Mouse (Mus musculus): ENCODE measurements at regions not wholly inside any gene's neighbourhood (a gene's known extent, or its start where the extent isn't known, plus 50 kb on each side); places are given as distances from the start of the nearest gene placed in this dataset.

DNA sequence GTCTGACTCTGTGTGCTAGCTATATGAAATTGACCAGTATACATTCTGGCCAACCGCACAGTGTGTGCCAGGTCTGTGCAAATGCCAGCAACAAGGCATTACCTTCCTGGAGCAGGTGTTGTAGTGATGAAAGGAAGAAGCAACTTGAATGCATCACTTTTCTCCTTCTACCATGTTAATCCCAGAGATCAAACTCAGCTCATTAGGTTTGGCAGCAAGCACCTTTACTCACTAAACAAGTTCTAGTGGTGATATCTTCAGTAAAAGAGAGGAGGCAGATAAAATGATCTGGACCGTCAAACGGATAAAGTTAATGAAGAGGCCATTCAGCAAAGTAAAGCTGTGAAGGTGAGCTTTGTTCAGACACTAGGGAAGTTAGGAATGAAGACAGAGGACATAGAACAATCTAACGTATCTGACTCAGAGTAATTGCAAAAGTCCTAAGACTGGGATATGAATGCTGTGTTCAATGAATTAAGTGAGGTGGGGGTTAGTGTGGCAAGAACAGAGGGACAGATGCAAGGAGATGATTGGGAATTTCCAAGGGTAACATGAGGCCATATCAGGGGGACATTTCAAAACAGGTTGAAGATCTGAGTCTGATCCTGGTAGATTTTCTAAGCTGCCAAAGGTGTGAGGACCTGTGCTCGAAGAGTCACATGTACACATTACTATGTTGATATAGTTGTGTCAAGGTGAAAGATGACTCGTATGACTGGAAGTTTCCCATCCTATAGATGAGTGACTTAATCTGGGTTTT is 1478.4 kb upstream of the Slc10a2 start:
- DNase-seq (ENCODE audit: low spot score in 2 of 2): no peak

GRCm38 (mm10) chr8:6582732-6583131 is 1477.6 kb upstream of the Slc10a2 start:
- DNase-seq (ENCODE audit: low spot score in 2 of 2): no peak

DNA sequence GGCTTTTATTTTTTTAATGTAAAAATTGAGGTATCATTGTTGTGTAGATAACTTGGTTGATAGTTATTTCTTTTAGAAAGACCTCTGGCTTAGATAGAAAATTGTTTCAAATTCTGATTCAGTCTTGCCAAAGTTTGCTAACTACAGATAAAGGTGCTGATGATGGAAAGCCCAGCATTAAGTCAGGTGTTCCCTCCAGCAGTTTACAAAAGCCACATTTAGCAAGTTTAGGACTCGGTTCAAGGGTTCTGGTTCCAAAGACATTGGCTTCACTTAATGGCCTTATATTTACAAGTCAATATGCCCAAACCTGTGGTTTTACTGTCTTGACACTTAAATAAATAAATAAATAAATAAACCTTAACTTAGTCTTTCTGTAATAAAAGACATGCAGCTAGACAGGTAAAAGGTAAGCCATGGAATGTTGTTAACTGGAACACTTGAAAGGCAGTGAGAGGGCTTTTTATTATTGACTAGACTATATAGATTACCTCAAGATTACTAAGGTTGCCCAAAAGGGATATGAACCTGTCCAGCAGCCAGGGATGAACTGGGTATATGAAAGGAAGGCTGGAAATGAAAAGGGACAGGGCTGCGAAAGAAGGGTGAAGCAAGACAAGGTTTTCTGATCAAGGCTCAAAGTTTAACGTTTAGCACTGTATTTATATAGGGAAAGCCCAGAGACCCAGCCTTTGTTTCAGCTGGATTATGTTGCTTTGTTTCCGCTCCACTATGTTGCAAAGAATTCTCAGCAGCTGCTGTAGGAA is 1472.9 kb upstream of the Slc10a2 start:
- no peak for DNase-seq (ENCODE audit: low spot score in 2 of 2)

GRCm38 (mm10) chr8:6575241-6575640 is 1470.1 kb upstream of the Slc10a2 start:
- no peak for DNase-seq (ENCODE audit: low spot score in 2 of 2)

- no peak for DNase-seq (ENCODE audit: low spot score in 2 of 2)
These were observed 1468.3 kb upstream of the Slc10a2 start for GRCm38 (mm10) chr8:6573492-6573891.

DNA sequence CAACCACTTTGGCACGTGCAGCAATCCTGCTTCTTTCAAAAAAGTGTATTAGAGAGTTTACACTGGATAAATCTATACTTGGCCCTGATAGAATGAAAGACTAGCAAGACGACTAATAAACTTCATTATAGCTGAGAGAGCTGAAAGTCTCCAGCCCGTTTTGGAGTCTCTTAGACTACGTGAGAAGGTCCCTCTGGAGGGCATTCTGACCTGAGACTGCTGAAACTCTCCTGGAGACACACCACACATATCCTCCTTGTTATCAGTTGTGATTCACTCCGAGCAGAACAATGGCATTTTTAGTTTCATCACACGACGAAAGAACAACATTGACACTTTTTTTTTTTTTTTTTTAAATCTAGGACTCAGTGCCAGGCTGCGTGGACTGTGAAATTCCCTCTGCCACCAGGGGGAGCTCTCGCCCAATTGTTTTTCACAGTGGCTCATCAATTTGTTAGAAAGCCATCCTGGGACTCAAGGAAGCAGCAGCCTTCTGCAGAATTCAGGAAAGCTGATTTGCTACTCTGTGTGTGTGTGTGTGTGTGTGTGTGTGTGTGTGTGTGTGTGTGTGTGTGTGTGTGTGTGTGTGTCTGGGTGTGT is 1467.0 kb upstream of the Slc10a2 start:
- peak; percentile 69 to 85 for DNase-seq (ENCODE audit: low spot score in 2 of 2)

GRCm38 (mm10) chr8:6550965-6551364 is 1445.8 kb upstream of the Slc10a2 start:
- DNase-seq (ENCODE audit: low spot score in 2 of 2): no peak

DNA sequence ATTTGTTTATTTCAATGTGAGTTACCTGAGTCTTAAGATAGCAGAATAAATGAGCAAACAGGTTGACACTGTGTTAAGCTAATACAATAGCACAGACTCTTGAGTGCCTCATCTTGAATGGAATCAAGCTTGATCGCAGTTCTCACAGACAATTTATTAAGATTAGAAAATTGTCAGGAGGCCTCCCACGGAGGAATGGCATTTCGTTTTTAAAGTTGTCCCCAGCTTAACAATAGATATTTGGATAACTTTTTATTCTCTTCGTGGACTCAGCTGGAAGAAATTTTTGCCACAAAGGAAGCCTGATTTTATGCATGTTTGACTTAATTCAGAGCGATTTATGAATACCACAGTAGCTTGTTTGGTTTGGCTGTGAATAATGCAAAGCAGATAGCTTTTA is 1422.0 kb upstream of the Slc10a2 start:
- DNase-seq (ENCODE audit: low spot score in 2 of 2): no peak

- DNase-seq (ENCODE audit: low spot score in 2 of 2): no peak
These were observed 1410.9 kb upstream of the Slc10a2 start for GRCm38 (mm10) chr8:6515882-6516682.

DNA sequence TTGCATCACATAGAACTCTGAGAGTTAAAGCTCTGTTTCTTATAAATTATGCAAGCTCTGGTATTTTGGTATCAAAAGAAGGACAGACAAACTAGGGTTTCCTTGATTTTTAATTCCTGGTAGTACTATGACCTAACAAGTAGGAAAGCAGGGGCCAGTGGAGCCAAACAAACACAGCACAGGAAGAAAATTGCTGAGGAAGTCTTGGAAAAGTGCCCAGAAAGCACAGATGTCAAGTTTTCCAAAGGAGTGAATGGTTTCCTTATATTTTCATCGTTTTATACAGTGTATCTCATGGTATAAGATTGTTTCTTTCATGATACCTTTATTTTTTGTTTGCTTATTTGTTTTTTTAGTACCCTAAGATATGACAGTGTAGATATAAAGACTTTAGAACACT is 1387.3 kb upstream of the Slc10a2 start:
- no peak for DNase-seq (ENCODE audit: low spot score in 2 of 2)

GRCm38 (mm10) chr8:6481966-6482365 is 1376.8 kb upstream of the Slc10a2 start:
- DNase-seq (ENCODE audit: low spot score in 2 of 2): no peak

DNA sequence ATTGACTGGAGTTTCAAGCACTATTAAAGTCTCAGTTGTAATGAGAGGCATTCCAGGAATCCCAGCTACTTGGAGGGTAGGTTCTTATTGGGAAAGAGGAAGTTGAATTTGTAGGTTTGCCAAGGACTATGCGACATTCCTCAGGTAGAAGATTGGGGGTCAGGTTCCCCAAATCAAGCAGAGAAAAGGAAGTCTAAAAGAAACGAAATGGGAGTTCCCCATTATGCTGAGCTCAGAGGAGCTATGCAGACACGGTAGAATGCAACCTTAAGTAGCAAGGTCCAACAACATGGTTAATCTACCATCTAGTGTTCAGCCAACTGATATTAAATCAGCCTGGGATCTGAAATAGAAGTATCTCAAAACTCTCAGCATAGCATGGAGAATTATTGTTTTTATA is 1365.9 kb upstream of the Slc10a2 start:
- DNase-seq (ENCODE audit: low spot score in 2 of 2): no peak

DNA sequence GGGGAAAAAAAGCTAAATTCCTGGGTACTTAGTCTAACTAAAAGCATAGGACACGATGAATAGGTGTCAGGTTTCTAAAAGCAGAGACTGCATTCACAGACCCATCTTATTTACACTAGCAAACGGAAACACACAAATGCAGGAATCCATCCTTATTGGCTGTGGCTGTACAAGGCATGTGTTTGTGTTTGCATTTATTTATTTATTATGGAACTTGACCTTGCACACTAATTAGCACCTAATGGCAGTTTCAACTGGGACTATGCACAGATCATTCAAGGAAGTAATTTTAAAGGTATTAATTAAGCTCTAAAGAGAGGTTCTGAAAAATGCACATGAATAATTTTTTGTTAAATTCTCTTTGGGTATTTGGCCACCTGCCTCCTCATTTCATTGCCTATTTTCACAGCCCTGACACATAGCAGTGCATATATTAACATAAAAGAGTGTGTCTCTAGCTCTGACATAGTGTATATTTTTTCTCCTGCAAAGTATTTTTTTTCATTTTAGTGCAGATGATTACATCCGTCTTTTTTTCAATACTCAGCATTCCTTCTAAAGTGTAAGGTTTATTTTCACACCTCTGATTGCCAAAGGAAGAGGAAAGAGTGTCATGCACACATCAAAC is 1351.5 kb upstream of the Slc10a2 start:
- no peak for DNase-seq (ENCODE audit: low spot score in 2 of 2)

- no peak for DNase-seq (ENCODE audit: low spot score in 2 of 2)
These were observed 1343.2 kb upstream of the Slc10a2 start for GRCm38 (mm10) chr8:6448301-6448700.

DNA sequence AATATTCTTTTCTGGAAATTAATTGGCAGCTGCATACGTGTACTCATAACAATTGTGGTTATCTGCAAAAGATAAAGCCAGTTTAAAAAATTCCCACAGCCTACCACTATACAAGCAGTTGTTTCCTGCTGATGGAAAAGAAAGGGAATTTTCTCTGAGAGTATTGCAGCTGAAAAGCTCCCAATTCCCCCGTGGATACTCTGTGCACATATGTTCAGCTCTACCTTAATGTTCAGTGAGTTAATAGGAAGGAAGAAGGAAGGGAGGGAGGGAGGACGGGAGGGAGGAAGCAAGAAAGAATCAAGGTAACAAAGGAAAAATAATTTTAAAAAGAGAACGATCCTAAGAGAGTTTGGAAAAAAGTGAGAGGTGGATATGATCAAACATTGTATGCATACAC is 1333.9 kb upstream of the Slc10a2 start:
- DNase-seq (ENCODE audit: low spot score in 2 of 2): no peak
